Mouse (Mus musculus): ENCODE measurements around the gene Olfr159.

DNA sequence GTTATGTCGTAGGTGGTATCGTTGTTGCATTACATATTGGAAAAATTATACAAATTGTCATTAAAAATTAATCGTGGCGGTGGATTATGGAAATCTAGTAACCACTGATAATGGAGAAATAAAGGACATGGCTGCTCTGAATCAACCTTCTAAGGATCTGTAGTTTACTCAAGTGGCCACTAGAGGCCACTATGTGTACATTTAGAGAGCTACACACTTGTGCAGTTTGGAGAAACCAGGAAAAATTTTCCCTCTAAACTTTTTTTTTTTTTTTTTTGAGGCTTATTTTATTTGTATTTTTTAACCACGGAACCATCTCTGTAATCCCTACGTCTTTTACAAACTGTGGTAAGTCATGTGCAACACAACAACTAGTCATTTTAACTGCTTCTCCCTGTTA lies 25.6 kb downstream of the Olfr159 start:
- TF ChIP-seq CTCF (IDR thresholded peaks at IDR 0.05; ENCODE audit: low read depth, low read length) = peak; percentile 49
- no peak for TF ChIP-seq POLR2A (IDR thresholded peaks at IDR 0.05; ENCODE audit: extremely low read depth, insufficient read depth, low read length)
